Mouse (Mus musculus) neural tube, embryonic 10.5 days (tissue): Measurements from ENCODE around the gene Mex3a.
A peak's percentile ranks its signal among the peaks of the same experiment; 100 is the strongest.

Experiments
- DNase-seq: peaks from one replicate; pipeline ENCODE4 v3.0.0-alpha.2; 2017; ENCODE audit warnings: low spot score; ENCODE audit errors: extremely low spot score

Mex3a gene

GRCm38 (mm10) chr3:88543651-88544410 is 11.6 kb downstream of the Mex3a start:
- no peak for DNase-seq

- DNase-seq, result no peak
Observed at GRCm38 (mm10) chr3:88544514-88544913, 12.3 kb downstream of the Mex3a start.

GRCm38 (mm10) chr3:88544955-88545591 is 12.9 kb downstream of the Mex3a start:
- no peak for DNase-seq

- no peak for DNase-seq
Observed at GRCm38 (mm10) chr3:88546674-88547418, 14.7 kb downstream of the Mex3a start.

- DNase-seq, result no peak
Observed at GRCm38 (mm10) chr3:88548180-88548917, 16.2 kb downstream of the Mex3a start, which contains the start of gene Rab25. Rab25 (minus strand) TSS chr3:88548300.

- DNase-seq, result no peak
Observed at GRCm38 (mm10) chr3:88551586-88551985, 19.4 kb downstream of the Mex3a start.

- DNase-seq, result no peak
Observed at GRCm38 (mm10) chr3:88552082-88552645, 20.0 kb downstream of the Mex3a start.

- peak; percentile 96 for DNase-seq
Observed at GRCm38 (mm10) chr3:88552676-88553524, 20.7 kb downstream of the Mex3a start, which contains the start of gene Lamtor2. Lamtor2 (minus strand) TSS chr3:88553074.

- peak; percentile 97 for DNase-seq
Observed at GRCm38 (mm10) chr3:88553525-88553879, 21.3 kb downstream of the Mex3a start, which contains the start of gene Ubqln4. Ubqln4 (plus strand) TSS chr3:88553758.

- no peak for DNase-seq
Observed at GRCm38 (mm10) chr3:88553880-88554586, 21.8 kb downstream of the Mex3a start.

- no peak for DNase-seq
Observed at GRCm38 (mm10) chr3:88555069-88555605, 22.9 kb downstream of the Mex3a start.

- no peak for DNase-seq
Observed at GRCm38 (mm10) chr3:88555731-88556130, 23.5 kb downstream of the Mex3a start.

GRCm38 (mm10) chr3:88556616-88557015 is 24.4 kb downstream of the Mex3a start:
- DNase-seq, result no peak

- DNase-seq, result no peak
Observed at GRCm38 (mm10) chr3:88559596-88559995, 27.4 kb downstream of the Mex3a start.

- peak; percentile 13 for DNase-seq
Observed at GRCm38 (mm10) chr3:88561989-88562388, 29.8 kb downstream of the Mex3a start.

GRCm38 (mm10) chr3:88563442-88563841 is 31.2 kb downstream of the Mex3a start:
- DNase-seq, result no peak

GRCm38 (mm10) chr3:88563966-88564365 is 31.8 kb downstream of the Mex3a start:
- DNase-seq, result no peak

GRCm38 (mm10) chr3:88566116-88566515 is 33.9 kb downstream of the Mex3a start:
- DNase-seq, result no peak

GRCm38 (mm10) chr3:88566536-88567061 is 34.4 kb downstream of the Mex3a start:
- no peak for DNase-seq
